Mouse (Mus musculus) CH12.LX (cell line): ENCODE results near the gene Gm20388.

ENCODE experiments used
- CHD1 ChIP-seq: IDR thresholded peaks from 2 replicates; pipeline ENCODE4 v1.6.1; 2012; ENCODE audit warnings: low read depth, low read length, improper control_type of control experiment, inconsistent platforms
- CHD2 ChIP-seq: IDR thresholded peaks from 2 replicates; pipeline ENCODE4 v1.6.1; 2011; ENCODE audit warnings: low read length, improper control_type of control experiment
- CTCF ChIP-seq, 2 experiments: IDR thresholded peaks in 1 of 2; conservative IDR thresholded peaks in 1 of 2; 2 replicates each; pipeline ENCODE4 v1.5.1; 2011 to 2012; ENCODE audit warnings: low read depth in 2 of 2, low read length in 2 of 2, improper control_type of control experiment in 1 of 2, inconsistent platforms in 1 of 2, mild to moderate bottlenecking in 1 of 2, moderate library complexity in 1 of 2
- EP300 ChIP-seq: IDR thresholded peaks from 2 replicates; pipeline ENCODE4 v1.6.1; 2011; ENCODE audit warnings: low read length, improper control_type of control experiment
- ETS1 ChIP-seq: conservative IDR thresholded peaks from 2 replicates; pipeline ENCODE4 v1.6.1; 2012; ENCODE audit warnings: low read depth, mild to moderate bottlenecking, inconsistent platforms, low read length, improper control_type of control experiment, moderate library complexity
- NELFE ChIP-seq: IDR thresholded peaks from 2 replicates; pipeline ENCODE4 v1.6.1; 2011; ENCODE audit warnings: low read depth, low read length, improper control_type of control experiment
- POLR2A ChIP-seq: IDR thresholded peaks from 2 replicates; pipeline ENCODE4 v1.6.1; 2011; ENCODE audit warnings: low read depth, mild to moderate bottlenecking, improper control_type of control experiment, low read length
- RAD21 ChIP-seq: IDR thresholded peaks from 2 replicates; pipeline ENCODE4 v1.6.1; 2011; ENCODE audit warnings: low read depth, mild to moderate bottlenecking, low read length, improper control_type of control experiment, moderate library complexity
- RCOR1 ChIP-seq: conservative IDR thresholded peaks from 2 replicates; pipeline ENCODE4 v1.6.1; 2012; ENCODE audit warnings: low read depth, mild to moderate bottlenecking, inconsistent platforms, low read length, improper control_type of control experiment
- SMC3 ChIP-seq: IDR thresholded peaks from 2 replicates; pipeline ENCODE4 v1.6.1; 2011; ENCODE audit warnings: low read depth, low read length, improper control_type of control experiment
- TCF12 ChIP-seq: IDR thresholded peaks from 2 replicates; pipeline ENCODE4 v1.6.1; 2014; ENCODE audit warnings: low read depth, mild to moderate bottlenecking, inconsistent platforms, low read length, improper control_type of control experiment
- UBTF ChIP-seq: IDR thresholded peaks from 2 replicates; pipeline ENCODE4 v1.6.1; 2012; ENCODE audit warnings: low read depth, mild to moderate bottlenecking, inconsistent platforms, low read length, improper control_type of control experiment, moderate library complexity
- USF1 ChIP-seq: IDR thresholded peaks from 2 replicates; pipeline ENCODE4 v1.6.1; 2014; ENCODE audit warnings: low read depth, mild to moderate bottlenecking, inconsistent platforms, low read length, improper control_type of control experiment
- ZC3H11A ChIP-seq: IDR thresholded peaks from 2 replicates; pipeline ENCODE4 v1.6.1; 2012; ENCODE audit warnings: low read depth, mild to moderate bottlenecking, inconsistent platforms, low read length, improper control_type of control experiment

GRCm38 (mm10) chr8:123232553-123232952 is 3321.9 kb downstream of the Gm20388 start:
- TF ChIP-seq SMC3 (no peak), TCF12 (no peak), EP300 (no peak), NELFE (no peak), ZC3H11A (no peak), POLR2A (no peak), RCOR1 (no peak), CTCF (conservative IDR thresholded peaks at IDR 0.05 in 1 of 2, IDR thresholded peaks at IDR 0.05 in 1 of 2; ENCODE audit: low read depth in 2 of 2, low read length in 2 of 2) (no peak), USF1 (no peak), CHD1 (no peak), ETS1 (no peak), UBTF (no peak), RAD21 (no peak), CHD2 (no peak)
